Mouse (Mus musculus): Measurements from ENCODE around the gene Irx5. TPM values are rescaled to one million over a fixed set of nuclear protein-coding genes. Genes with fewer than 3 reads are reported as not detected.

The Irx5 gene
- polyA plus RNA-seq, 1 experiment: 34.3 TPM

- Histone ChIP-seq H3K4me1 (ENCODE audit: control insufficient read depth, insufficient read depth, low read length) (no peaks in the 10 kb centered on the region; the same call in 1 of the 2 replicates), H3K4me3 (replicated peaks; ENCODE audit: extremely low read depth, low read depth, low read length) (peak overlapping the region; percentile 20)
- DNase-seq: no peak
- TF ChIP-seq CTCF (IDR thresholded peaks at IDR 0.05; ENCODE audit: insufficient read depth, low read length) (no peak), POLR2A (IDR thresholded peaks at IDR 0.05; ENCODE audit: borderline replicate concordance, extremely low read depth, low read depth, low read length) (no peak)
- 21% methylated on average over 20 of the region's 20 CpGs for WGBS
Measured at GRCm38 (mm10) chr8:92364776-92365240, 7.4 kb downstream of the Irx5 start.

- TF ChIP-seq CTCF (IDR thresholded peaks at IDR 0.05; ENCODE audit: insufficient read depth, low read length): no peak
- TF ChIP-seq POLR2A (IDR thresholded peaks at IDR 0.05; ENCODE audit: borderline replicate concordance, extremely low read depth, low read depth, low read length): no peak
- 8% methylated on average over 36 of the region's 36 CpGs for WGBS
- H3K4me3 ChIP-seq (replicated peaks; ENCODE audit: extremely low read depth, low read depth, low read length): no peak overlapping the region
- H3K4me1 ChIP-seq (ENCODE audit: control insufficient read depth, insufficient read depth, low read length): no peaks in the 10 kb centered on the region; the same call in 1 of the 2 replicates
- DNase-seq: peak; percentile 61
Measured at GRCm38 (mm10) chr8:92365241-92365943, 8.0 kb downstream of the Irx5 start.

GRCm38 (mm10) chr8:92365944-92366735, 8.7 kb downstream of the Irx5 start:
- WGBS: 16% methylated on average over 26 of the region's 26 CpGs
- no peak for TF ChIP-seq CTCF (IDR thresholded peaks at IDR 0.05; ENCODE audit: insufficient read depth, low read length)
- TF ChIP-seq POLR2A (IDR thresholded peaks at IDR 0.05; ENCODE audit: borderline replicate concordance, extremely low read depth, low read depth, low read length): no peak
- H3K4me3 ChIP-seq (replicated peaks; ENCODE audit: extremely low read depth, low read depth, low read length): no peak overlapping the region

GRCm38 (mm10) chr8:92366736-92367267, 9.4 kb downstream of the Irx5 start:
- Histone ChIP-seq H3K4me1 (ENCODE audit: control insufficient read depth, insufficient read depth, low read length) (no peaks in the 10 kb centered on the region; the same call in 1 of the 2 replicates), H3K4me3 (replicated peaks; ENCODE audit: extremely low read depth, low read depth, low read length) (no peak overlapping the region)
- DNase-seq: peak; percentile 52
- 0 out of 2 replicates have a peak, but pooled peaks have one; percentile 18 for TF ChIP-seq CTCF (IDR thresholded peaks at IDR 0.05; ENCODE audit: insufficient read depth, low read length)
- TF ChIP-seq POLR2A (IDR thresholded peaks at IDR 0.05; ENCODE audit: borderline replicate concordance, extremely low read depth, low read depth, low read length): no peak
- WGBS: 13% methylated on average over 20 of the region's 20 CpGs

More at GRCm38 (mm10) chr8:92365944-92366735, 8.7 kb downstream of the Irx5 start:
- no peaks in the 10 kb centered on the region; the same call in 1 of the 2 replicates for H3K4me1 ChIP-seq (ENCODE audit: control insufficient read depth, insufficient read depth, low read length)
- peak; percentile 28 for DNase-seq

GRCm38 (mm10) chr8:92379524-92379923, 22.1 kb downstream of the Irx5 start:
- 25% methylated on average over 6 of the region's 6 CpGs for WGBS
- Histone ChIP-seq H3K4me3 (replicated peaks; ENCODE audit: extremely low read depth, low read depth, low read length) (no peak overlapping the region), H3K4me1 (ENCODE audit: control insufficient read depth, insufficient read depth, low read length) (no peaks in the 10 kb centered on the region)
- no peak for TF ChIP-seq CTCF (IDR thresholded peaks at IDR 0.05; ENCODE audit: insufficient read depth, low read length)
- no peak for TF ChIP-seq POLR2A (IDR thresholded peaks at IDR 0.05; ENCODE audit: borderline replicate concordance, extremely low read depth, low read depth, low read length)
- DNase-seq: no peak

- DNase-seq: peak; percentile 24
- Histone ChIP-seq H3K4me1 (ENCODE audit: control insufficient read depth, insufficient read depth, low read length) (no peaks in the 10 kb centered on the region), H3K4me3 (replicated peaks; ENCODE audit: extremely low read depth, low read depth, low read length) (no peak overlapping the region)
- WGBS: 37% methylated on average over 2 of the region's 2 CpGs
- TF ChIP-seq POLR2A (IDR thresholded peaks at IDR 0.05; ENCODE audit: borderline replicate concordance, extremely low read depth, low read depth, low read length) (no peak), CTCF (IDR thresholded peaks at IDR 0.05; ENCODE audit: insufficient read depth, low read length) (peak; percentile 57)
Measured at GRCm38 (mm10) chr8:92380571-92380970, 23.1 kb downstream of the Irx5 start.

- DNase-seq: no peak
- H3K4me3 ChIP-seq (replicated peaks; ENCODE audit: extremely low read depth, low read depth, low read length): no peak overlapping the region
- no peaks in the 10 kb centered on the region for H3K4me1 ChIP-seq (ENCODE audit: control insufficient read depth, insufficient read depth, low read length)
- TF ChIP-seq CTCF (IDR thresholded peaks at IDR 0.05; ENCODE audit: insufficient read depth, low read length) (no peak), POLR2A (IDR thresholded peaks at IDR 0.05; ENCODE audit: borderline replicate concordance, extremely low read depth, low read depth, low read length) (no peak)
- 83% methylated on average over 4 of the region's 4 CpGs for WGBS
Measured at GRCm38 (mm10) chr8:92387893-92388292, 30.5 kb downstream of the Irx5 start.

GRCm38 (mm10) chr8:92404218-92404617, 46.8 kb downstream of the Irx5 start:
- Histone ChIP-seq H3K4me1 (ENCODE audit: control insufficient read depth, insufficient read depth, low read length) (no peaks in the 10 kb centered on the region), H3K4me3 (replicated peaks; ENCODE audit: extremely low read depth, low read depth, low read length) (no peak overlapping the region)
- no peak for DNase-seq
- TF ChIP-seq POLR2A (IDR thresholded peaks at IDR 0.05; ENCODE audit: borderline replicate concordance, extremely low read depth, low read depth, low read length): no peak
- 84% methylated on average over 2 of the region's 2 CpGs for WGBS

- H3K4me3 ChIP-seq (replicated peaks; ENCODE audit: extremely low read depth, low read depth, low read length): no peak overlapping the region
- DNase-seq: no peak
- WGBS: 77% methylated on average over 7 of the region's 7 CpGs
- H3K4me1 ChIP-seq (ENCODE audit: control insufficient read depth, insufficient read depth, low read length): no peaks in the 10 kb centered on the region
- no peak for TF ChIP-seq POLR2A (IDR thresholded peaks at IDR 0.05; ENCODE audit: borderline replicate concordance, extremely low read depth, low read depth, low read length)
Measured at GRCm38 (mm10) chr8:92408092-92408491, 50.7 kb downstream of the Irx5 start.

All from lung, adult 2 months (tissue).